Mouse (Mus musculus) adrenal gland, adult 18-20 months (tissue): ENCODE measurements around the gene 0610010F05Rik. TPM values are rescaled to one million over a fixed set of nuclear protein-coding genes. Genes with fewer than 3 reads are reported as not detected.
A peak's percentile ranks its signal among the peaks of the same experiment; 100 is the strongest.
"Not testable (repeated sequence)": the region's sequence is repeated elsewhere in the genome, so short reads cannot be mapped to it uniquely, and the experiment has no call there.

Experiments used
- DNase-seq, 2 experiments: peaks; one replicate each; pipeline ENCODE4 v3.0.0; 2021 to 2022; ENCODE audit warnings: low spot score in 2 of 2
- total RNA-seq, 2 experiments: library from RNA; stranded (reverse); gene quantifications; 1 replicate in 1 of 2; 2 replicates in 1 of 2; pipeline ENCODE4 v1.2.3; 2021

The 0610010F05Rik gene
- total RNA-seq, 2 experiments from 2014 or later: 12.3 to 13.7 TPM

DNA sequence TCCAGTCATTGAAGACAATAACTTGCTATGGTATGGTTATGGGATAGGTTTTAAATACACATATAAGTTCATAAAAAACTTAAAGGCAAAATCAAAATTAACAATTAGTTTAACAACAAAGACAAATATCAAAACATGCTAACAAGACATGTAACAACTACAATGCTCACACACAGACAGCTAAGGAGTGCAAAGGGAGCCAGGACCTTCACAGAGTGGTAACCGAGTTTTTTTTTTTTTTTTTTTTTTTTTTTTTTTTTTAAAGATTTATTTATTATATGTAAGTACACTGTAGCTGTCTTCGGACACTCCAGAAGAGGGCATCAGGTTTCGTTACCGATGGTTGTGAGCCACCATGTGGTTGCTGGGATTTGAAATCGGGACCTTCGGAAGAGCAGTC lies 26.1 kb downstream of the 0610010F05Rik start:
- not testable (repeated sequence) for DNase-seq

DNA sequence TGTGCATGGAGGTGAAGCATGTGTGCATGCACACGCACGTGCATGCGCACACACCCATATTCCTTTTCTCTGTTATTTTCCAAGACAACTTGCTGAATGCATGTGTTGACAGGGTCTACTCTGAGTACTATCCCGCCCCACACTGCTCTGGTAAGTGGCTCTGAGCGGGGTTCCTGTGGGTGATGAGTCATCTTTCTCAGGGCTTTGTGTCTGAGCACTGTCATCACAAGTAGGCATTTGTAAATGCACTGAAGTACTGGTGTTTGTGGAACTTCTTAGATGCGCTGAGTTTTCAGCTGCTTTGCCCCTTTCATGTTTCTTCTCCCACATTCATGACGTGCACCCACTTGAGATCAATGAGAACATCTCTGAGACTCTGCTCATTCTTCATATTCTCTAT lies 63.3 kb downstream of the 0610010F05Rik start:
- no peak for DNase-seq

DNA sequence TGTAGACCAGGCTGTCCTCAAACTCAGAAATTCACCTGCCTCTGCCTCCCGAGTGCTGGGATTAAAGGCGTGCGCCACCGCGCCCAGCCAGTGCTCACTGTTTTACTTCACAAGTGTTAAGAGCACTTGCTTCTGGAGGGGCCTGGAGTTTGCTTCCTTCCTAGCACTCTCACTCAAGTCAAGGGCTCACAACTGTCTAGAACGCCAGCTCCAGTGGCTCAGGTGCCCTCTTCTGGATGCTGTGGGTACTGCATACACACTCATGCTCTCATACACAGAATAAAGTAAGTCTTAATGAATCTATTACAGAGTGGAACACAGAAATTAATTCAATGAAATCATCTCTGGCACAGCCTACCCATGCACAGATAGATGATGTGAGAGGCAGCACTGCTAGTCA lies 67.7 kb downstream of the 0610010F05Rik start:
- peak; percentile 67 to 74 for DNase-seq

GRCm38 (mm10) chr11:23557039-23557630 lies 76.3 kb downstream of the 0610010F05Rik start:
- no peak for DNase-seq

DNA sequence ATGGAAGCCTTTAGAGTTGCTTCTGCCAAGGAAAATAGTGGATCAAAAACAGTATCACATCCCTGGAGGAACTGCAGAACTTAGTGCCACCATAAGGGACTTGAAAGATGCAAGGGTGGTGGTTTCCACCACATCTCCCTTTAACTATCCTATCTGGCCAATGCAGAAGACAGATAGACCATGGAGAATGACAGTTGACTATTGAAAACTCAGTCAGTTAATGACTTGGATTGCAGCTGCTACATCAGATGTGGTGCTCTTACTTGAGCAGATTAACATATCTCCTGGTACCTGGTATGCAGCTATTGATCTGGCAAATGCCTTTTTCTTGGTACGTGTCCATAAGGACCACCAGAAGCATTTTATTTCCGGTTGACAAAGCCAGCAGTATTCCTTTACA lies 96.0 kb downstream of the 0610010F05Rik start:
- no peak for DNase-seq

DNA sequence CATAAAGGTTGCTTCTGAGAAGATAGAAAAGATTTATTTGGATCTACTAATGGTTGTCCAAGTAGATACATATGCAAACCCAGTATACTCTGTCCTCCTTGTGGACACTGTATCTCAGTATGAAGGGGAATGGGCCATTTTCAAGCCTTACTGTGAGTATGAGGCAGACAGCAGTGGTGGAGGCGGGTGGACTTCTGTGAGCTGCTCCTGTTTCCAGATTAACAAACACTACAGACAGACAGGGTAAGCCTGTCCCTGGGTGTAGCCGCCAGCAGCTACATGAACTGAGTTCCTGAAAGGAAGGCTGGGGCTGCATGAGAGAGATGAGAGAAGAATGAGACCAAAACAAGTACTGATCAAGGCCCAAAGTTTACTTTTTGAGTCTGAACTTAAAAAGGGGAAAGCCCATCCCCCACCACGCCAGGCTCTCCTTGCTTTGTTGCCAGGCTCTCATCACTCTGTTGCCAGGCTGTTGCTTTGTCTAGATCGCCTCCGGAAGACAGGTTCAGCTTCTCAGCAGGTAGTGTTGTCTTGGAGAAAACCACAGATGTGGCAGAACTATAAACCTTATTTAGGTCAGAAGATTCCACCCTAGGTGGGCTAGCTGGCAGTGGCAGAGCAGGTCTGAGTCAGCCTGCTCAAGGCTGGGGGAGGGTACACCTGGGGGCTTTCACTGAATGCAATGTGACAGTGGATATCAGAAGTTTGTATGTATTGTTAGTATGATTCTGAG lies 112.8 kb downstream of the 0610010F05Rik start, which contains the start of gene 1700093K21Rik:
Gene 1700093K21Rik, minus strand, starts transcription at position 683 of the 733 bp plus-strand sequence.
- no peak for DNase-seq

DNA sequence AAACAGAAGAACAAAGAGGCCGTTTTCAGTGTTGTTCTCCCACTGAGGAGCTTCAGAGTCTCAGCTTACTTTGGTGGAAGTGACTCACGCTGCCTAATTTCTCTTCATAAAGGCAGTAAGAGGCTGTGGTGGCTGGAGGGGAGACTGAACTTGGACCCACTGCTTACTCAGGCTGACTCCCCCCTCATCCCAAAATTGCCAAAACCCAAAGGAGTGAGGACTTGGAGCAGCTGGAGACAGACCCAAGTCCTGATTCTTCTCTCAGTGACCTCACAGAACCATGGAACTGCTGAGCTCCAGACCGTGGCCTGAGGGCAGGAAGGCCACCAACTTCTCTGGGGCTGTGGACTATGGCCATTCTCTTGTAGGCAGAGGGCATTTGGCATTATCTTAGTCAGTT lies 114.5 kb downstream of the 0610010F05Rik start:
- DNase-seq: no peak

- DNase-seq: no peak
Observed at GRCm38 (mm10) chr11:23515315-23515714, 118.1 kb downstream of the 0610010F05Rik start.

Other genes with a start within 250 kb of the 0610010F05Rik start
- 100 to 1,000 TPM; 130 to 183 TPM for gene Ahsa2, start 135.6 kb downstream of the 0610010F05Rik start, total RNA-seq
- not detected for gene 1700093K21Rik, start 112.5 kb downstream of the 0610010F05Rik start, total RNA-seq
- 10 to 100 TPM; 18.0 to 22.1 TPM for gene Pus10, start 32.0 kb upstream of the 0610010F05Rik start, total RNA-seq
- 10 to 100 TPM; 73.9 to 74.7 TPM for gene Pex13, start 32.3 kb upstream of the 0610010F05Rik start, total RNA-seq
- gene Rel, start 137.3 kb upstream of the 0610010F05Rik start, total RNA-seq: 1 to 10 TPM; 7.6 to 7.9 TPM